Mouse (Mus musculus): Measurements from ENCODE around the gene Hist1h4d.
"Not testable (repeated sequence)": the region's sequence is repeated elsewhere in the genome, so short reads cannot be mapped to it uniquely, and the experiment has no call there.

GRCm38 (mm10) chr13:23573034-23573897, 8.1 kb upstream of the Hist1h4d start:
- TF ChIP-seq POLR2A (IDR thresholded peaks at IDR 0.05; ENCODE audit: low read depth, low read length); CTCF (IDR thresholded peaks at IDR 0.05; ENCODE audit: extremely low read depth, insufficient read length, insufficient replicate concordance, low read depth, low read length): not testable (repeated sequence)

All from small intestine, adult 2 months (tissue).